Mouse (Mus musculus) kidney, adult 2 months (tissue): ENCODE results near the gene Gm49673. TPM values are rescaled to one million over a fixed set of nuclear protein-coding genes. Genes with fewer than 3 reads are reported as not detected.
"Not testable (repeated sequence)": the region's sequence is repeated elsewhere in the genome, so short reads cannot be mapped to it uniquely, and the experiment has no call there.

ENCODE experiments used
- DNase-seq: peaks from one replicate; pipeline ENCODE4 v3.0.0; 2021
- H3K27ac ChIP-seq: fragments of 200-500 bp; 2 replicates; pipeline ENCODE4 v1.5.1; 2012; ENCODE audit warnings: low read depth, low read length, control low read depth, inconsistent platforms; ENCODE audit not compliant: insufficient read depth
- H3K27me3 ChIP-seq: fragments of 200-500 bp; replicated peaks from 2 replicates; pipeline ENCODE4 v1.6.1; 2012; ENCODE audit warnings: mild to moderate bottlenecking, moderate library complexity, low read length, inconsistent platforms; ENCODE audit not compliant: control insufficient read depth, insufficient read depth
- H3K36me3 ChIP-seq: fragments of 200-500 bp; 2 replicates; pipeline ENCODE4 v1.6.1; 2012; ENCODE audit warnings: mild to moderate bottlenecking, moderate library complexity, low read length, inconsistent platforms; ENCODE audit not compliant: control insufficient read depth, insufficient read depth
- H3K4me1 ChIP-seq: fragments of 200-500 bp; 2 replicates; pipeline ENCODE4 v1.6.1; 2011; ENCODE audit warnings: low read length; ENCODE audit not compliant: control insufficient read depth, insufficient read depth
- H3K4me3 ChIP-seq: fragments of 200-500 bp; 2 replicates; pipeline ENCODE4 v1.5.1; 2011; ENCODE audit warnings: mild to moderate bottlenecking, low read depth, low read length, control low read depth; ENCODE audit not compliant: insufficient read depth
- CTCF ChIP-seq: fragments of 200-500 bp; conservative IDR thresholded peaks from 2 replicates; pipeline ENCODE4 v1.5.1; 2011; ENCODE audit warnings: low read depth, mild to moderate bottlenecking, control low read depth, low read length, moderate library complexity, mixed read lengths; ENCODE audit not compliant: insufficient read depth, insufficient read length
- POLR2A ChIP-seq: fragments of 200-500 bp; IDR thresholded peaks from one replicate; pipeline ENCODE4 v1.6.1; 2011; ENCODE audit warnings: low read depth, low read length, control low read depth
- WGBS: fragments of 180-500 bp; shearing (Covaris S2); methylation state at CpG from one replicate; pipeline ENCODE4 v1.1.7; 2018; 5-methylcytosine and 5-hydroxymethylcytosine counted together
- polyA plus RNA-seq: library from polyadenylated mRNA; depleted of rRNA; stranded (reverse); fragments of >200 nt; gene quantifications from 2 replicates; pipeline ENCODE4 v1.2.3, GENCODE M21; 2012; rRNA removed

Gm49673 gene
- polyA plus RNA-seq, result 0.30 and 1.0 TPM in 2 replicates

DNA sequence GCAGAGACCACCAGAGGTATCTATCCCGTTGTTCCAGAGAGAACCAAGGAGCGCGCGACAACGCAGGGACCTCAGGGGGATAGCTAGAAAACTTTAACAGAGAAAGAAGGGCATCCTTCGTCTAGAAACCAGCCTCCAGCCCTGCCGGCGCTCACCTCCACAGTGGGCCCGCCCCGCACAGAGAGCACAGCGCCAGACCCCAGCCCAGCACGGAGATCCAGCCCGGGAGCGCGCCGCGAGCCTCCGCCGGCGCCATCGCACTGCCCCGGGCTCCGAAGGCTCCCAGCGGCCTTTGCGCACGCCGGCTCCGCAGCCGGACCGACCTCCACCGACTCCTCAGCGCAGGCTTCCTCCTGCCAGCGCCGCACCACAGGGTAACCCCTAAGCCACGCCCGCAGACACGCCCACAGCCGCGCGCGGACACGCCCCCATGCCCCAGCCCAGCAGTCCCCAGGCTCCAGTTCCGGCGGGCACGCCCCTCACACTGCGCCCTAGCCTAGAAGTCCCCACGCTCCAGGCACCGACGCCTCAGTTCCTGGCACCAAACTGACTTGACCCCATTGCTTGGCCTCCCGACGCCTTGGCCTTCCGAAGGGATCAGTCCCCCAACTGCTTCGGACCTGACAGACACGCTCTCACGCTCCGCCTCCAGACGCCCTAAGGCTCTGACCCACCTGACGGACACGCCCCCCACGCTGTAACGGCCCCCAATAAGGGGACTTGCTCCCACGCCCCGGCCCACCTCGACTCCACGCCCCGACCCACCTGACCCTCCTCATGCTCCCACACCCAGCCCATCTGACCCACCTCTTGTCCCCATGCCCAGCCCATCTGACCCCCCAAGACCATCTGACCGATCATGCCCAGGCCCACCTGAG lies at the start of gene Gm49673, which contains the start of gene Rnaset2a:
Gm49673 (minus strand) TSS at position 350 of the 878 bp plus-strand sequence.
Rnaset2a (minus strand) TSS at position 659 of the 878 bp plus-strand sequence.
- 1% methylated on average over 58 of the region's 67 CpGs for WGBS
- peak within 1 kb of the TSS; percentile 73; the same call in 1 of the 2 replicates for H3K27ac ChIP-seq

DNA sequence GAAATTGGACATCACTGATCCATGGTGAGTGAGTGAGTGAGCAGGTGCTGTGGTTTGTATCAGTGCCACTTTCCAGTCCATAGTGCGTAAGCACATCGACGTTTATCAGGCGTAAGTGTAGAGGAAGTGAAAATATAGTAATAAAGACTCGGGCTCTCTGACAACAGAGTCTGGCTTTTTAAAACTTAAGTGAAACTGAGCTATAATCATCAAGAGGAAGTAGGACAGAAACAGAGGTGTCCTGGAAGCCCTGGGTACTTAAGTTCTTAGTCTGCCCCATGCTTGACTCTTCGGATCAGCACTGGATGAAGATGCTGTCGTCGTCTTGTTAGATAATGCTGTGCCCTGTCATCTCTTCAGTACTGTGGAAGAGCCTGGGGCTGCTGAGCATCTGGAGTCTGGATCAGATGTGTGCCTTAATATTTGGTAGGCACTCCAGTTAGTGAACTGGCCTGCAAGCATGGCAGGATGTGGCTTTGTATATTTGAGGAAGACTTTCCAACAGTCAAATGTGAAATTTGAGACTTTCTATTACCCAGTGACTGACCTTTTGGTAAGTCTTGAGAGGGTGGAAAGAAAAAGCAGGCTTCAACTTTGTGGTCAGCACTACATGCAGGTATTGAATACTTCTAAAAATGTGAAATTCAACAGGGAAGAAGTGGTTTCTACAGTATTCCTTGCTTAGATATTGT lies 48.2 kb upstream of the Gm49673 start:
- no peaks in the 10 kb centered on the region for H3K4me1 ChIP-seq
- no peaks in the 10 kb centered on the region for H3K27me3 ChIP-seq
- DNase-seq, result no peak
- peaks cover 8% of the 10 kb centered on the region for H3K36me3 ChIP-seq
- H3K4me3 ChIP-seq, result no peak overlapping the region
- TF ChIP-seq CTCF (no peak), POLR2A (no peak)
- no peak overlapping the region for H3K27ac ChIP-seq
- WGBS, result 89% methylated on average over 8 of the region's 8 CpGs

More for the DNA sequence above, at the start of gene Gm49673, which contains the start of gene Rnaset2a:
- peak within 1 kb of the TSS; percentile 61 for H3K4me3 ChIP-seq
- DNase-seq, result peak; percentile 54
- not testable (repeated sequence) for H3K27me3 ChIP-seq, H3K4me1 ChIP-seq, H3K36me3 ChIP-seq

DNA sequence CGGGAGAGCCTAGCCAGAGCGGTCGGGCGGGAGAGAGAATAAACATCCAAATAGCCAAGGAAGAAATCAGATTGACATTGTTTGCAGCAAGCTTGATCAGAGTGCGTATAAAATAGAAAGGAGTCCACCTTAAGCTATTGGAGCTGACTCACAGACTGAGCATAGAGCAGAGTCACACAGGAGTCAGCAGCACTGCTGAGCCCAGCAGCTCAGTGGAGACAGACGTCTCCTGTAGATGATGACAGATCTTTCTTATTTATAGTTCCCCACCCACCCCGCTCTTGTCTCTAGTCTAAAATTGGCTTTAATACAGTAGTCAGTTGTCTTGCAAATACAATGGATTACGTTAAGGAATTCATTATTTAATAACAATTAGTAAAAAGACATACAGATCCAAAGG lies 46.1 kb upstream of the Gm49673 start:
- Histone ChIP-seq H3K36me3 (peaks cover 10% of the 10 kb centered on the region), H3K27ac (no peak overlapping the region), H3K4me1 (no peaks in the 10 kb centered on the region), H3K27me3 (no peaks in the 10 kb centered on the region), H3K4me3 (no peak overlapping the region)
- no peak for DNase-seq
- no peak for TF ChIP-seq CTCF
- TF ChIP-seq POLR2A, result no peak
- WGBS, result 75% methylated on average over 8 of the region's 8 CpGs

DNA sequence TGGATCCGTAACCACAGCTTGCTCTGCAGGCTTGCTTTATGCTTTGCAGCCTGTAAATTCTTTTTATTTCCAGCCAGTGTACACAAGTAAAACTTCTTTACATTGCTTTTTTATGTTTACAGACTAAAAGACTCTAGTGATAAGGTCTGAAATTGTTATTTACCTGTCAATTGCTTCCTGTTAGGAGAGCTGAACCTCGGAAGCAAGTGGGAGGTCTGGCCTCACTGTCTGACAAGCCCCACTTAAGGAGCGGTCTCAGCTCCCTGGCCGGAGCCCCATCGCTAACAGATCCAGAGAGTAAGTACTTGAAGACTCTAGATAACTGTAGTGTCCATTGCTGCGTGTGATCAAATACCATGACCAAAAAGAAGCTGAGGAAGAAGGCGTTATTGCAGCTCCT lies 36.6 kb upstream of the Gm49673 start:
- TF ChIP-seq CTCF (no peak), POLR2A (no peak)
- Histone ChIP-seq H3K27me3 (no peaks in the 10 kb centered on the region), H3K4me3 (no peak overlapping the region), H3K4me1 (no peaks in the 10 kb centered on the region), H3K36me3 (no peaks in the 10 kb centered on the region; the same call in none of the 2 replicates), H3K27ac (no peak overlapping the region)
- DNase-seq, result no peak
- WGBS, result 60% methylated on average over 7 of the region's 7 CpGs

DNA sequence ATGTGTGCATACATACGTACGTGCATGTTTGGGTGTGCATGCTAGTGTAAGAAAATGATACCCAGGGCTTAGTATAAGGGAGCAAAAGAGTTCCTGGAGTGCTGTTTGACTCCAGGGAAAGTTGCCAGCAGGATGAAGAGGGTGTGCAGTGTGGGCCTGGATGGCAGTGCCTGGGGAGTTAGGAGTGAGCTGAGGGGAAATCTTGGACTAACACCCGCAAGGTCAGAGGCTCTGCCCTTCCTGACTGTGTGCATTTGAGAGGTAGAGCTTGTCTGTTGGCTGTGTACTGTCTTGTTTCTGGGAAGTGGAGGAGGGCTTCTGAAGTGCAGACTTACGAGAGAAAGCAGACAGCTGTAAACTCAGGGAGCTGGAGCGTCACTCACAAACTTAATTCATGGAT lies 36.2 kb upstream of the Gm49673 start:
- H3K4me1 ChIP-seq, result no peaks in the 10 kb centered on the region
- H3K4me3 ChIP-seq, result no peak overlapping the region
- no peaks in the 10 kb centered on the region for H3K27me3 ChIP-seq
- TF ChIP-seq CTCF, result no peak
- TF ChIP-seq POLR2A, result no peak
- no peaks in the 10 kb centered on the region; the same call in none of the 2 replicates for H3K36me3 ChIP-seq
- 66% methylated on average over 5 of the region's 5 CpGs for WGBS
- no peak for DNase-seq
- H3K27ac ChIP-seq, result no peak overlapping the region

DNA sequence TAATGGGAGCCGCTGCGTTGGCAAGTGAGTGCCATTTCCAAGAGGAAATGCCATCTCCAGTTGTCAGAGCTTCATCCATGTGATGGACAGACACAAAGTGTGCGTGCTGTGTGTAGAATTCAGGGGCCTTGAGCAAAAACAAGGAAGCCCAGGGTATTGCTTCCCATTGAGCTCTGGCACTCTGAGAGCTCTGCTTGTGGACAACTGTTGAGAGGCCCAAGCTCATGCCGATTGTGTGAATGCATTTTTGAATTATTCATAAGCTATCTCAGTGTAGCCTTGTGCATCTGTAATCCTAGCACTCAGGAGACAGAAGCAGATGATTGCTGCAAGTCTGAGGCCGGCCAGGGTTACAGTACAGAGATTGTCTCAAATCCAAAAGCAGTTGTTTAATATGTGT lies 29.5 kb upstream of the Gm49673 start:
- no peaks in the 10 kb centered on the region for H3K4me1 ChIP-seq
- WGBS, result 84% methylated on average over 5 of the region's 5 CpGs
- no peaks in the 10 kb centered on the region for H3K27me3 ChIP-seq
- no peak overlapping the region for H3K27ac ChIP-seq
- no peak for DNase-seq
- TF ChIP-seq CTCF (no peak), POLR2A (no peak)
- H3K4me3 ChIP-seq, result no peak overlapping the region
- H3K36me3 ChIP-seq, result peaks cover 11% of the 10 kb centered on the region

DNA sequence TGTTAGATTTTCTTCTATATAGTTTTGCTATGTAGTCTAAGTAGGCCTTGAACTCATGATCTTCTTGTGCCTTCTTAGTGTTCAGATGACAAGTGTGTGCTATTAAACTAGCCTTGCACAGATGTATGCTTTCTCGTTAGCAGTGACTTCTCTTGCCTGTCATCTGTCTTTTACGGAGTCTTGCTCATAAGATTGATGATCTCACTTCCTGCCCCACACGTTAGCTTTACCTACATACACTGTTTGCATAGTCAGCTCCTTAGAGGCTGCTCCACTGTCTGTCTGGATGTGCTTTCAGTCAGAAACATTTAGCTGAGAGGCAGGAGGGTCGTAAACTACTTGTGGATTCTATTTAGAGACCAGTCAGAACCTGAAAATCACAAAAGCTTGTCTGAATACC lies 23.5 kb upstream of the Gm49673 start:
- 58% methylated on average over 4 of the region's 4 CpGs for WGBS
- Histone ChIP-seq H3K4me1 (no peaks in the 10 kb centered on the region; the same call in 1 of the 2 replicates), H3K27ac (no peak overlapping the region), H3K36me3 (peaks cover 12% of the 10 kb centered on the region), H3K27me3 (no peaks in the 10 kb centered on the region), H3K4me3 (no peak overlapping the region)
- DNase-seq, result no peak
- no peak for TF ChIP-seq CTCF
- TF ChIP-seq POLR2A, result no peak
